Mouse (Mus musculus) hindbrain, embryonic 10.5 days (tissue): Measurements from ENCODE around the gene Cela1. TPM values are rescaled to one million over a fixed set of nuclear protein-coding genes. Genes with fewer than 3 reads are reported as not detected.

Experiments
- DNase-seq: peaks from one replicate; pipeline ENCODE4 v3.0.0-alpha.2; 2017; ENCODE audit warnings: low spot score
- H3K27ac ChIP-seq: fragments of 300-500 bp; sonication (generic); 2 replicates; pipeline ENCODE4 v1.5.1; 2016; ENCODE audit warnings: mild to moderate bottlenecking, moderate library complexity
- H3K27me3 ChIP-seq: fragments of 300-500 bp; sonication (generic); 2 replicates; pipeline ENCODE4 v1.6.1; 2016; ENCODE audit warnings: mild to moderate bottlenecking; ENCODE audit not compliant: poor library complexity, insufficient read depth, severe bottlenecking
- H3K36me3 ChIP-seq: fragments of 300-500 bp; sonication (generic); 2 replicates; pipeline ENCODE4 v1.6.1; 2016; ENCODE audit warnings: mild to moderate bottlenecking, moderate library complexity
- H3K4me1 ChIP-seq: fragments of 300-500 bp; sonication (generic); replicated peaks from 2 replicates; pipeline ENCODE4 v1.6.1; 2016; ENCODE audit warnings: mild to moderate bottlenecking
- H3K4me3 ChIP-seq: fragments of 300-500 bp; sonication (generic); 2 replicates; pipeline ENCODE4 v1.5.1; 2016; ENCODE audit warnings: mild to moderate bottlenecking, moderate library complexity
- H3K9me3 ChIP-seq: fragments of 300-500 bp; sonication (generic); 2 replicates; pipeline ENCODE4 v1.6.1; 2016; ENCODE audit warnings: mild to moderate bottlenecking, moderate library complexity
- WGBS: fragments of 180-500 bp; shearing (Covaris S2); methylation state at CpG from one replicate; pipeline ENCODE4 v1.1.7; 2016; 5-methylcytosine and 5-hydroxymethylcytosine counted together
- polyA plus RNA-seq: library from polyadenylated mRNA; unstranded; fragments of >200 nt; fragmentation: Nextera tagmentation; extraction: Ambion mirVana; gene quantifications from 2 replicates; pipeline ENCODE4 v1.2.1, GENCODE M21; 2016

Gene Cela1
- polyA plus RNA-seq, 1 experiment from 2014 or later, result 1.6 TPM

DNA sequence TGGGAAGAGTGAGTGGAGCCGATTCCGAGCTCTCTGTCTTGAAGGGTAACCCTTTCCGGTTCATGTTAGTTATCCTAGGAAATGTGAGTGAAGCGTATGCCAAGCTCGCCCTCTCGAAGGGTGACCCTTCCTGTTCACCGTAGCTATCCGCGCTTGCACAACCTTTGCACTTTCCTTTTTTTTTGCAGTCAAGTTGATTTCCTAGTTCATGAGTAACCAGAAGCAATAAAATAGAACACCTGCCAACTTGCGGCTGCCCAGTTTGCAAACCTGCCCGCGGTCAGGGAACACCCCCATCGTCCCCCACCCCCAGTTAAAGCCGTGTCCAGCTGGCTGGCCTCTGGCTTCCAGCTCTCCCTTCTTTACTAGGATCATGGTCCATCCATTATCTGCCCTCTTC, 8.7 kb downstream of the Cela1 start:
- Histone ChIP-seq H3K4me3 (no peak overlapping the region), H3K27ac (no peak overlapping the region), H3K9me3 (no peaks in the 10 kb centered on the region), H3K27me3 (no peaks in the 10 kb centered on the region), H3K4me1 (peaks cover 33% of the 10 kb centered on the region), H3K36me3 (no peaks in the 10 kb centered on the region)
- 94% methylated on average over 14 of the region's 14 CpGs for WGBS
- no peak for DNase-seq

DNA sequence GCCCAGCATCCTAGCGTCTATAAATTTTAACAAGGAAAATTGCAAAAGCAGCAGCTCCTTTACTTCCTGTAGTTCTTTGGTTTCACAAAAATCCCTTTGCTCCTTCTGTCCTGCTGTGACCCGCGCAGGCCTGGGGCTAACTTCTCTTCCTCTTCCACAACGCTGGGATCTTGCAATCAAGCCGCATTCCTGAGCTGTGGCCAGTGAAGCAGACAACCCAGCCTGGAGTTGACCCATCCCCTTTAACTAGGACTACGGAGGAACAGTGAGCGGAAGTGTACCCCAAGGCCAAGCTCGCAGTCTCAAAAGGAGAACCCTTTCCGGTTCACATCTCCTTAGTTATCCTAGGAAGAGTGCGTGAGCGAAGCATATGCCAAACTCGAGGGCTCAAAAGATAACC, 9.1 kb downstream of the Cela1 start:
- Histone ChIP-seq H3K36me3 (no peaks in the 10 kb centered on the region), H3K27ac (no peak overlapping the region), H3K27me3 (no peaks in the 10 kb centered on the region), H3K4me3 (no peak overlapping the region), H3K4me1 (peaks cover 37% of the 10 kb centered on the region), H3K9me3 (no peaks in the 10 kb centered on the region)
- 78% methylated on average over 12 of the region's 12 CpGs for WGBS
- DNase-seq, result no peak

DNA sequence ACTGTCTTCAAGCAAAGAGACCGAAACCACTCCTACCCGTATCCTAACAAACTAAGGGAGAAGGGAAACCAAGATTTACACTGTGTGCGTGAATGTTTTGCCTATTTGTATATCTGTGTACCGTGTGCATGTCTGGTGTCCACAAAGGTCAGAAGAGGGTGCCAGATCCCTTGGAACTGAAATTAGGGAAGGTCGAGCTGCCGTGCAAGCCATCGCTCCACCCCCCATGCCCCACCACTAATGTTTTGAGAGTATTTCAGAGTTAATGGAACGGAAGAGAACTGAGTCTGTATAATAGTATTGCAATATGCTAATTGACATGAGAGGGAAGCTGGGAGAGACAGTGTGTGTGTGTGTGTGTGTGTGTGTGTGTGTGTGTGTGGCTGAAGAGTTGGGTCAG, 10.0 kb downstream of the Cela1 start:
- Histone ChIP-seq H3K9me3 (no peaks in the 10 kb centered on the region), H3K27ac (no peak overlapping the region), H3K4me3 (no peak overlapping the region), H3K36me3 (no peaks in the 10 kb centered on the region), H3K4me1 (peaks cover 41% of the 10 kb centered on the region), H3K27me3 (no peaks in the 10 kb centered on the region)
- WGBS, result 88% methylated on average over 8 of the region's 8 CpGs
- DNase-seq, result no peak

DNA sequence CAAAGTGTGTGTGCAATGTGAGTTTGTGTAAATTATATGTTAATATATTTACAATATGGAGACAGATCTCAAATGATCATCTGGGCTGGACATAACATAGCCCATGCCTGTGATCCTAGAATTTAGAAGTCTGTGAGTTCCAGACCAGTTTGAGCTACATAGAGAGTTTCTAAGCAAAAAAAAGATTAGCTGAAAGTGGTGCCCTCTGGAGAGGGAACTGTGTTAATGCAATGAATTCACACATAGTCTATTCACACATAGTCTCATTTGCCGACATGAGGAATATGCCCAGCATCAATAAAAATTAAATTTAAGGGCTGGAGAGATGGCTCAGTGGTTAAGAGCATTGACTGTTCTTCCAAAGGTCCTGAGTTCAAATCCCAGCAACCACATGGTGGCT, 11.2 kb downstream of the Cela1 start:
- H3K9me3 ChIP-seq, result no peaks in the 10 kb centered on the region
- no peaks in the 10 kb centered on the region for H3K27me3 ChIP-seq
- no peak overlapping the region for H3K4me3 ChIP-seq
- H3K36me3 ChIP-seq, result no peaks in the 10 kb centered on the region
- 87% methylated on average over 1 of the region's 1 CpGs for WGBS
- no peak for DNase-seq
- peaks cover 37% of the 10 kb centered on the region for H3K4me1 ChIP-seq
- H3K27ac ChIP-seq, result no peak overlapping the region

DNA sequence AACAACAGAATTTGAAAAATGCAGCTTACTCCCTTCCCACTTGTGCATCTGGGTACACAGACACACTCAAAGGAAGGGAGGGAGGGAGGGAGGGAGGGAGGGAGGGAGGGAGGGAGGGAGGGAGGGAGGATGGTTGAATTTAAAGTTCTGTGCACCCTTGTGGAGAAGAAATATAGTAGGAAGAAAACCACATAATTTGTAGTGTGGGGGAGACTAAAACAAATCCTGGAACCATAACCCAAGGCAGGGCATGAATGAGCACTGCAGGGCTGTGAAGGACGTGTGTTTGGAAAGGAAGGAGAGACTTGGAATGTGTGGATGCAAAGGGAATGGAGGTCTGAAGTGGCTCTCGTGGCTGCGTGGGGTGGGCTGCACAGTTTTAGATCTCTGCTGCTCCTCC, 12.2 kb downstream of the Cela1 start:
- peaks cover 30% of the 10 kb centered on the region for H3K4me1 ChIP-seq
- H3K4me3 ChIP-seq, result no peak overlapping the region
- H3K27me3 ChIP-seq, result no peaks in the 10 kb centered on the region
- 81% methylated on average over 3 of the region's 3 CpGs for WGBS
- no peaks in the 10 kb centered on the region for H3K36me3 ChIP-seq
- no peaks in the 10 kb centered on the region for H3K9me3 ChIP-seq
- no peak for DNase-seq
- no peak overlapping the region for H3K27ac ChIP-seq

DNA sequence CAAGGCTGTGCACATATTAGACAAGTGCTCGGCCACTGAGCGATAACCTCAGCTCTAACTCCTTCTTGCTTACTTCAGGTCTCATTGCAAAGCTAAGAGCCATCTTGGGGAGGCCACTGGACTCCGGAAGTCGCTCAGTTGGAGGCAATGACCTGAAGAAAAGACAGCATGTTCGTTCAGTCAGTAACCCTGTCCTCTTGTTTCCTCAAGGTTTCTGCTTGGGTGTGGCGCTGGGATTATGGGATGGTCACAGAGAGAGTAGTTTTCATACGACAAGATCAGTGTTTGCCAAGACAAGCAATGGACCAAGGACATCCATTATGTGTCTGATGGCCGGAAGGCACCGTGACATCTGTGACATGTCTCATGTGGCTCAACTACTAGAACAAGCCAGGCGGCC, 13.2 kb downstream of the Cela1 start:
- peaks cover 26% of the 10 kb centered on the region for H3K4me1 ChIP-seq
- no peaks in the 10 kb centered on the region for H3K9me3 ChIP-seq
- H3K27ac ChIP-seq, result no peak overlapping the region
- DNase-seq, result no peak
- no peaks in the 10 kb centered on the region for H3K36me3 ChIP-seq
- 87% methylated on average over 10 of the region's 10 CpGs for WGBS
- H3K27me3 ChIP-seq, result no peaks in the 10 kb centered on the region
- no peak overlapping the region for H3K4me3 ChIP-seq

DNA sequence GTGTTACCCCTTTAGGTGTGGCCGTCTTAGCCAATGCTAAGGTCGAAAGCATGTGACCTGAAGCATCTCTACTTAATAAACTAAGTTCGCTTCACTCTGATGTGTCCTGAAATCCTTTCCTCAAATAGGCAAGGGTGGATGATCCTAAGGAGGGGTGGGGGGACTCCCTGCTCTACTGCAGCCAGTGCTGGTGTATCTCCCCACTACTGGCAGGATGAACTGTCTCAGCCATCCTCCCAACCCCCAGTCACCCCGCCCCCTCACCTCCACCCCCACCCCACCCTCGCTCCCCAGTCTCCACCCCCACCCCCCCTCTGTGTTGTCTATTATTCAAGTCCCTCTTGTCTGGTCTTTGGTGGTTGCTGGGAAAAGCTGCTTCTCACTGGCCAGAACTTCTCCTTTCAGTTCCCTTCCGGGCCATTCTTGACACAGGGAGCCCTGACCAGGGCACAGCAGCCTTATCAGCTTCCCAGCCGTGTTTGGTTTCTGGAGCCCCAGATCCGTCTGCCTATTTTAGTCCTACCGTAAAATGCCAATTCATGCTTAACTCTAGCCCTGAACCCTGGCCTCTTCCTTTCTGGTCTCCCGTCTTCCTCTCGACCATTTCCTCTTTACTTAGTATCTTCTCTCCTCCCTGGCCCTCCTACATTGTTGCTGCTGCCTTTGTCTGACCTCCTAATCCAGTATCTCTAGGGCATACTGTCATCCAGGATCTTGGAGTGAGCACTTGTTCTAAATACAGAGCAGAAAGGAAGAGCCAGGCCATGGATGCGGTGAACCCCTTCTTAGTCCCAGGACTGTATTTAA, 13.9 kb downstream of the Cela1 start:
- H3K4me3 ChIP-seq, result no peak overlapping the region
- no peak overlapping the region for H3K27ac ChIP-seq
- WGBS, result 35% methylated on average over 12 of the region's 12 CpGs

DNA sequence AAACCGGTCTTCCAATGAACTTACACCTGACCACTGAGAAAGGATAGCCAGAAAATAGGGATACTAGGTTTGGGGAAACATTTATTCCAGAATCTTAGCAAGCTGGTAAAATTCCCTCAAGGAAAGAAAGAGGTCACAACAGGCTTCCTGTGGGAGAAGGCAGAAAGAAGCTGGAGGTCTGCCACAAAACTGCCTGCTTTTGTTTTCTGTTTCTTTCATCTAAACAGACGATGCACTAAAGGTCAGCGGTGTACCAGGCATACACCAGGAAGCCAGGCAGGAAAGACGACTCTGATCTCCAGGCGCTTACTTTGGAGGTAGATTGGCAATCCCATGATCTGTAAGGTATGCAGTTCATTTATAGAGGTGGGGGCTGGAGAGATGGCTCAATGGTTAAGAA, 16.9 kb downstream of the Cela1 start:
- no peak for DNase-seq
- 71% methylated on average over 5 of the region's 5 CpGs for WGBS

More for the DNA sequence above, 13.9 kb downstream of the Cela1 start:
- H3K9me3 ChIP-seq, result no peaks in the 10 kb centered on the region
- DNase-seq, result no peak
- no peaks in the 10 kb centered on the region for H3K27me3 ChIP-seq
- H3K4me1 ChIP-seq, result peaks cover 26% of the 10 kb centered on the region
- no peaks in the 10 kb centered on the region for H3K36me3 ChIP-seq

DNA sequence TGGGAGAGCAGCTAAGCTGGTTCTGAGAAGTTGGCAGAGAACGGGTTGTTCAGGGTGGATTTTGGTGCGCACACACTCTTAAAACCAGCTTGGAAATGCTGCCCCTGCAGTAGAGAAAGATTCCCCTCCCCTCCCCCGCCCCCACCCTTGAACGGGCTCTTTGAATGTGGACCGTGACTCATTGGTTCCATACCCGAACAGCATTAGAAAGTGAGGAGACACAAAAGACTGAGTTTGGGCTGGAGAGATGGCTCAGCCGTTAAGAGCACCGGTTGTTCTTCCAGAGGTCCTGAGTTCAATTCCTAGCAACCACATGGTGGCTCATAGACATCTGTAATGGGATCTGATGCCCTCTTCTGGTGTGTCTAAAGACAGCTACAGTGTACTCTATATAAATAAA, 17.7 kb downstream of the Cela1 start:
- H3K27ac ChIP-seq, result no peak overlapping the region
- H3K27me3 ChIP-seq, result 0 out of 2 replicates have a peak, but pooled peaks cover 5% of the 10 kb centered on the region
- H3K36me3 ChIP-seq, result no peaks in the 10 kb centered on the region
- H3K4me1 ChIP-seq, result peaks cover 29% of the 10 kb centered on the region
- DNase-seq, result no peak
- no peaks in the 10 kb centered on the region for H3K9me3 ChIP-seq
- H3K4me3 ChIP-seq, result no peak overlapping the region
- 78% methylated on average over 8 of the region's 8 CpGs for WGBS

More for the DNA sequence above, 16.9 kb downstream of the Cela1 start:
- Histone ChIP-seq H3K4me3 (no peak overlapping the region), H3K27ac (no peak overlapping the region), H3K4me1 (peaks cover 37% of the 10 kb centered on the region), H3K36me3 (no peaks in the 10 kb centered on the region), H3K9me3 (no peaks in the 10 kb centered on the region), H3K27me3 (0 out of 2 replicates have a peak, but pooled peaks cover 5% of the 10 kb centered on the region)

DNA sequence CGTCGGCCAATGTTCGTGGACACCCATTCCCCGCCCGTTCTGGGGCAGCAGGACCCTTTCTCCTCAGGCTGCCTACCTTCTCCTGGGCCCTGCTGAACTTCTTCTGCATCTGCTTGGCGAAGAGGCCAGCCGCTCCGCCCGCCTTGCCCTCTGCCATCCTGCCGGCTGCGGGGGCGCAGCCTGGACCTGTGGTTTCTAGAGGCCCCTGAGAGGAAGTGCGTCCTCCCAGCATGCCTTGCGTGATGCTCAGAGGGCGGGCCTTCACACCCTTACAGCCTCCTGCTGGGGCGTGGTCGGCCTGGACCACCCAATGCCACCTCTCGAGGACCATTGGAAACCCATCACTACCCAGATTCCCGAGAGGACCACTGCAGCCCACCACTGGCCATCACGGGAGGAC, 18.4 kb downstream of the Cela1 start, which contains the start of gene Bin2:
Bin2 (minus strand) TSS at position 217 of the 400 bp plus-strand sequence.
- H3K9me3 ChIP-seq, result no peaks in the 10 kb centered on the region
- peaks cover 28% of the 10 kb centered on the region for H3K4me1 ChIP-seq
- no peaks in the 10 kb centered on the region for H3K36me3 ChIP-seq
- no peak within 1 kb of the TSS for H3K27ac ChIP-seq
- no peak within 1 kb of the TSS for H3K4me3 ChIP-seq
- 89% methylated on average over 20 of the region's 20 CpGs for WGBS
- H3K27me3 ChIP-seq, result 0 out of 2 replicates have a peak, but pooled peaks cover 5% of the 10 kb centered on the region
- no peak for DNase-seq

DNA sequence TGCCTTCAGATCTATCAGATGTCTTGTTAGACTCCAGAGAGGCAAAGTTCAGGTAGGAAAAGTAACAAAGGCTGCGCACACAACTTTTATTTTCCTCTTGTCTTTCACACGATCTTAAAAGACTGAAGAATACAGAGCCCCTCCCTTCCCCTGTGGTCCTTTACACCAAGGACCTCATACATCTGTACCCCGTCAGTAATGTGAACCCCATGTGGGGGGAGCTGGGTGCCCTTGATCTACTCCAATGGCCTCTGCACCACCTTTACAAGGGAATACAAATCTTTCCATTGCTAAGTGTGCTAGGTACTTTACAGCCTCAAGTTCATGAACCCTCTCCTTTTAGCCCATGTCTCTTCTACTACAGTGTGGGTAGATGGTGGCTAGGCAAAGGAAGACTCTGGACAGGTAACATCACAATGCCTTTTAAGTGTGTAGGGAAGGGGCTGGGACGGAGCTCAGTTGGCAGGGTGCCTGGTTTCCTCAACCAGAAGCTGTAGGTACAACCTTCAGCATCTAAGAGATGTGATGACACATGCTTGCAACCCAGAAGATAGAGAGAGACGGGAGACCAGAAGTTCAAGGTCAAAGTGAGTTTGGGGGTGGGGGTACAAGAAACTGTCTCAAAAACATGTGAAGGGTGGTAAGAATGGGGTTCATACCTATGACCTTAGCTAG, 19.7 kb downstream of the Cela1 start:
- Histone ChIP-seq H3K36me3 (no peaks in the 10 kb centered on the region), H3K4me3 (no peak overlapping the region), H3K4me1 (peaks cover 16% of the 10 kb centered on the region), H3K27ac (no peak overlapping the region), H3K9me3 (no peaks in the 10 kb centered on the region), H3K27me3 (0 out of 2 replicates have a peak, but pooled peaks cover 5% of the 10 kb centered on the region)
- no peak for DNase-seq
- 84% methylated on average over 5 of the region's 5 CpGs for WGBS

DNA sequence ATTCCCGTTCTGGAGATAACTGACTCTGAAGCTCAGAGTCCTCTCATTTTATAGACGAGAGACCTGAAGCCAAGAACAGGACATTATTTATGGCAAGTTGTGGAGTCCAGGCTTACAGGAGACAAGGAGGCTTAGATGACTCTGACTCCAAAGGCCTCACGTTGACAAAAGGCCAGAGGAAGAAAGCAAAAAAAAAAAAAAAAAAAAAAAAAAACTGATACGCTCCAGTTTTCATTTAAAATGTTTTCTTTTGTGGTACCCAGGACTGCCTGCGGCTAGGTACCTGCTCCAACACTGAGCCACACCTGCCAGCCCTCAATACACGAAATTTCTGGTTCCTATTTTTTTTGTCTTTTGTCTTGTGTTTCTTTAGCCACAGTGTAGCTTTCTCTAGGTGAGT, 20.3 kb downstream of the Cela1 start:
- 59% methylated on average over 6 of the region's 6 CpGs for WGBS
- Histone ChIP-seq H3K9me3 (no peaks in the 10 kb centered on the region), H3K4me1 (peaks cover 16% of the 10 kb centered on the region), H3K36me3 (no peaks in the 10 kb centered on the region), H3K27ac (no peak overlapping the region), H3K4me3 (no peak overlapping the region), H3K27me3 (0 out of 2 replicates have a peak, but pooled peaks cover 5% of the 10 kb centered on the region)
- DNase-seq, result no peak

DNA sequence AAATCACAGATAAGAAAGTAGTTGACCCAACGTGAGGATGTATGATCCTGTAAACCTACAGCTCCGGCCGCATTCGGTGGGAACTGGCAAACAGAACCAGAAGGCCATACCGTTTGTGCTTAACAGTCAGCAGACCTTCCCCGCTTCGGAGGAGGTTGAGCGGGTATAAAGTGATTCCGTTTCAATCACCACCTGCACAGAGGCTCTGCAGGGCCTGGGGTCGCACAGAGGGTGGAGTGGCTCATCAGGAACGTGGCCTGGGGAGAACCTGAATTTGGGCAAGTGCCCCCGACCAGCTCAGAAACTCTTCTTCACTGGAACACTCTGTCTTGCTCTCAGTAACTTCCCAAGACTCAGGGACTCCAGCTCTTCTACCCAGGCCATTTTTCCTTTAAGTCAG, 20.9 kb downstream of the Cela1 start:
- no peak for DNase-seq
- Histone ChIP-seq H3K36me3 (no peaks in the 10 kb centered on the region), H3K9me3 (no peaks in the 10 kb centered on the region), H3K4me3 (no peak overlapping the region), H3K27ac (peak overlapping the region; percentile 66; the same call in 1 of the 2 replicates), H3K4me1 (peaks cover 16% of the 10 kb centered on the region), H3K27me3 (0 out of 2 replicates have a peak, but pooled peaks cover 5% of the 10 kb centered on the region)
- 30% methylated on average over 12 of the region's 12 CpGs for WGBS
